Mouse (Mus musculus) embryonic fibroblast, embryonic 13.5 days (primary cell): ENCODE measurements at regions not wholly inside any gene's neighbourhood (a gene's known extent, or its start where the extent isn't known, plus 50 kb on each side); places are given as distances from the start of the nearest gene placed in this dataset.

Experiments
- CTCF ChIP-seq: IDR thresholded peaks from 2 replicates; pipeline ENCODE4 v1.5.1; 2011; ENCODE audit warnings: mild to moderate bottlenecking, control low read depth, low read length, moderate library complexity, borderline replicate concordance; ENCODE audit not compliant: insufficient read depth
- POLR2A ChIP-seq: IDR thresholded peaks from 2 replicates; pipeline ENCODE4 v1.6.1; 2011; ENCODE audit warnings: low read depth, mild to moderate bottlenecking, control low read depth, low read length, moderate library complexity

DNA sequence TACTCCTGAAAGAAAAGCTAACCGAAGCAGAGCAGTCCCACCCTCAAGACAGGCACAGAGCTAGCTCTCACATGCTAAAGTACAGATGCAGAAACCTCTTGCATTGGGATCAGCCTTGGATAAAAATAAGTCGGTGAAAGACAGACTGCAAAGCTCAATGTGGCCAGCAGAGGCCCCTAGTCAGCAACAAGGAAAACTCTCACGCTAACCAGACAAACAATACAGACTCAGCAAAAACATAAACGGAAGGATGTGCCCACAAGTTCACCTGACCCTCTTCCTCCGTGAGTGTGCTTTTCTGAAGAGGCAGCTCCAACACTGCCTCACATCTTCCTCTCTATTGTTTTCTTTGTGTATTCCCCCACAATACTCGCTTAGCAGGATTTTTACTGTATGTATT lies 77.8 kb downstream of the Rpia start:
- 0 out of 2 replicates have a peak, but pooled peaks have one; percentile 6 for TF ChIP-seq CTCF
- TF ChIP-seq POLR2A, result no peak
